Mouse (Mus musculus) embryo, embryonic 11.5 days (tissue): ENCODE results near the gene Prrc2b.
A peak's percentile ranks its signal among the peaks of the same experiment; 100 is the strongest.

Experiments
- DNase-seq: peaks from one replicate; pipeline ENCODE4 v3.0.0-alpha.2; 2012; ENCODE audit warnings: low read depth, low spot score

The Prrc2b gene

GRCm38 (mm10) chr2:32134039-32134438 lies 16.8 kb upstream of the Prrc2b start:
- peak; percentile 71 for DNase-seq

- peak; percentile 100 for DNase-seq
Observed at GRCm38 (mm10) chr2:32137667-32138266, 13.1 kb upstream of the Prrc2b start.

- no peak for DNase-seq
Observed at GRCm38 (mm10) chr2:32139377-32139776, 11.5 kb upstream of the Prrc2b start.

- DNase-seq: no peak
Observed at GRCm38 (mm10) chr2:32140498-32140934, 10.4 kb upstream of the Prrc2b start.

- DNase-seq: no peak
Observed at GRCm38 (mm10) chr2:32141602-32142001, 9.3 kb upstream of the Prrc2b start.

- DNase-seq: no peak
Observed at GRCm38 (mm10) chr2:32142368-32142767, 8.5 kb upstream of the Prrc2b start.

GRCm38 (mm10) chr2:32144633-32145032 lies 6.2 kb upstream of the Prrc2b start:
- DNase-seq: no peak

- DNase-seq: no peak
Observed at GRCm38 (mm10) chr2:32146617-32147162, 4.2 kb upstream of the Prrc2b start.

GRCm38 (mm10) chr2:32150135-32150534 lies 747 bp upstream of the Prrc2b start:
- DNase-seq: no peak

- no peak for DNase-seq
Observed at GRCm38 (mm10) chr2:32150562-32150923, 339 bp upstream of the Prrc2b start.

- DNase-seq: no peak
Observed at GRCm38 (mm10) chr2:32151660-32152366, 931 bp downstream of the Prrc2b start.

- no peak for DNase-seq
Observed at GRCm38 (mm10) chr2:32152367-32153034, 1.6 kb downstream of the Prrc2b start.

GRCm38 (mm10) chr2:32153041-32153790 lies 2.3 kb downstream of the Prrc2b start:
- no peak for DNase-seq

GRCm38 (mm10) chr2:32153791-32154119 lies 2.9 kb downstream of the Prrc2b start:
- DNase-seq: no peak

GRCm38 (mm10) chr2:32154334-32154997 lies 3.6 kb downstream of the Prrc2b start:
- DNase-seq: no peak

- no peak for DNase-seq
Observed at GRCm38 (mm10) chr2:32154998-32155541, 4.2 kb downstream of the Prrc2b start.

GRCm38 (mm10) chr2:32155614-32156013 lies 4.7 kb downstream of the Prrc2b start:
- no peak for DNase-seq

- no peak for DNase-seq
Observed at GRCm38 (mm10) chr2:32156645-32157044, 5.8 kb downstream of the Prrc2b start.

- DNase-seq: no peak
Observed at GRCm38 (mm10) chr2:32157328-32157727, 6.4 kb downstream of the Prrc2b start.

- no peak for DNase-seq
Observed at GRCm38 (mm10) chr2:32158616-32159239, 7.8 kb downstream of the Prrc2b start.

GRCm38 (mm10) chr2:32160525-32160924 lies 9.6 kb downstream of the Prrc2b start:
- DNase-seq: no peak
